In genomic region chr11:103998737-103999136, GRCm38 (mm10) we compare ENCODE assay signal across 26 mouse cellular contexts. TPM values are rescaled to one million over a fixed set of nuclear protein-coding genes. Genes with fewer than 3 reads are reported as not detected.
DNase-seq lines count a peak whose midpoint lies in the region; ATAC-seq and TF ChIP-seq lines count a peak whose summit lies in the region.
"Had no signal": no experiment of that assay in that cellular context is flagged by ENCODE, and none has a peak within 500 bp of the region (broad histone marks: within the 10 kb centered on the region; RNA-seq: fewer than 3 reads in every experiment).

No protein-coding gene starts in this region.

- no peak for TF ChIP-seq POLR2A in cerebellum, adult 2 months (IDR thresholded peaks at IDR 0.05; ENCODE audit: borderline replicate concordance, insufficient read depth, low read length)

- no peaks in the 10 kb centered on the region for H3K36me3 ChIP-seq in forebrain, embryonic 14.5 days (ENCODE audit: control insufficient read depth, insufficient read depth, low read length)
- H3K36me3 ChIP-seq: forebrain, embryonic 15.5 days; heart, embryonic 10.5 days; hindbrain, embryonic 13.5 days; kidney, embryonic 15.5 days; limb, embryonic 10.5 days; limb, embryonic 15.5 days had no signal

- 14% methylated on average over 5 of the region's 5 CpGs for WGBS in cerebellum, adult 2 months
- whole genome bisulfite sequencing in forebrain, embryonic 14.5 days: 69% methylated on average over 5 of the region's 5 CpGs

- H3K27me3 ChIP-seq in cerebellum, adult 2 months (ENCODE audit: control insufficient read depth, insufficient read depth, low read length): no peaks in the 10 kb centered on the region
- no peaks in the 10 kb centered on the region for H3K27me3 ChIP-seq in forebrain, embryonic 14.5 days (replicated peaks; ENCODE audit: control insufficient read depth, insufficient read depth, low read length)
- H3K27me3 ChIP-seq: forebrain, embryonic 15.5 days; hindbrain, embryonic 13.5 days; kidney, embryonic 15.5 days; limb, embryonic 15.5 days had no signal

- peak overlapping the region; percentile 41; the same call in 1 of the 2 replicates for H3K27ac ChIP-seq in cerebellum, adult 2 months (ENCODE audit: insufficient read depth, low read length)
- H3K27ac ChIP-seq in forebrain, embryonic 14.5 days (ENCODE audit: low read depth, low read length): no peak overlapping the region
- H3K27ac ChIP-seq: forebrain, embryonic 15.5 days; heart, embryonic 10.5 days; hindbrain, embryonic 13.5 days; kidney, embryonic 15.5 days; limb, embryonic 10.5 days; limb, embryonic 15.5 days; liver, embryonic 14.5 days had no signal

- no peak overlapping the region for H3K4me2 ChIP-seq in forebrain, embryonic 14.5 days (ENCODE audit: low read length)
- H3K4me2 ChIP-seq: forebrain, embryonic 15.5 days; hindbrain, embryonic 13.5 days; kidney, embryonic 15.5 days; limb, embryonic 15.5 days had no signal

- peak; percentile 33 for DNase-seq in retina, postnatal 1 day
- no peak for DNase-seq in retina, embryonic 14.5 days (ENCODE audit: low spot score)
- DNase-seq in cerebellum, adult 2 months: peak; percentile 59 to 74
- DNase-seq in cerebellum, postnatal 14 days: peak; percentile 37 to 53
- no peak for DNase-seq in right cerebral cortex, adult 2 months (ENCODE audit: low spot score in 2 of 2)
- DNase-seq in forebrain, embryonic 14.5 days (ENCODE audit: low spot score): no peak
- DNase-seq in urinary bladder, postnatal 14 days (ENCODE audit: low spot score): no peak
- DNase-seq: adrenal gland, postnatal 25 days; B cell, adult 2 months; gastrocnemius, postnatal 25 days; heart, adult 11 months; heart, postnatal 36 days; kidney, adult 11 months; kidney, postnatal 25 days; lung, adult 2 months; lung, postnatal 10 days; midbrain, embryonic 14.5 days; spleen, adult 18-20 months; thymus, postnatal 14 days had no signal

- no peak overlapping the region for H3K4me3 ChIP-seq in cerebellum, adult 2 months (replicated peaks; ENCODE audit: insufficient read depth, low read depth, low read length)
- no peak overlapping the region for H3K4me3 ChIP-seq in forebrain, embryonic 14.5 days (ENCODE audit: low read depth, low read length)
- H3K4me3 ChIP-seq: forebrain, embryonic 15.5 days; heart, embryonic 10.5 days; hindbrain, embryonic 13.5 days; kidney, embryonic 15.5 days; limb, embryonic 10.5 days; limb, embryonic 15.5 days had no signal

- H3K9ac ChIP-seq in forebrain, embryonic 14.5 days (ENCODE audit: low read length): no peak overlapping the region
- H3K9ac ChIP-seq: forebrain, embryonic 15.5 days; hindbrain, embryonic 13.5 days; kidney, embryonic 15.5 days; limb, embryonic 15.5 days; liver, embryonic 14.5 days had no signal

- peaks cover 7% of the 10 kb centered on the region for H3K4me1 ChIP-seq in cerebellum, adult 2 months (ENCODE audit: control insufficient read depth, insufficient read depth, low read length)
- H3K4me1 ChIP-seq in forebrain, embryonic 14.5 days (ENCODE audit: control insufficient read depth, insufficient read depth, low read length): no peaks in the 10 kb centered on the region
- H3K4me1 ChIP-seq: forebrain, embryonic 15.5 days; heart, embryonic 10.5 days; kidney, embryonic 15.5 days; limb, embryonic 10.5 days; limb, embryonic 15.5 days had no signal

- ATAC-seq in forebrain, embryonic 14.5 days: no peak
- ATAC-seq: forebrain, embryonic 15.5 days had no signal

- H3K9me3 ChIP-seq in forebrain, embryonic 14.5 days (replicated peaks; ENCODE audit: control insufficient read depth, low read length): no peaks in the 10 kb centered on the region
- H3K9me3 ChIP-seq: forebrain, embryonic 15.5 days; heart, embryonic 10.5 days; hindbrain, embryonic 13.5 days; kidney, embryonic 15.5 days; limb, embryonic 10.5 days; limb, embryonic 15.5 days had no signal

- no peak for TF ChIP-seq CTCF in cerebellum, adult 2 months (IDR thresholded peaks at IDR 0.05; ENCODE audit: borderline replicate concordance, insufficient read depth, low read depth, low read length)

RNA-seq across cellular contexts. Expression of gene Arf2, which starts 32.2 kb away (rescaled TPM):
- polyA plus RNA-seq in cerebellum, adult 2 months (2012; rRNA removed): 55.0 and 57.2 TPM in 2 replicates
- polyA plus RNA-seq in forebrain, embryonic 14.5 days (2014; fragmentation: Nextera tagmentation; extraction: Ambion mirVana): 176 and 193 TPM in 2 replicates

RNA-seq across cellular contexts. Expression of gene Nsf, which starts 44.9 kb away (rescaled TPM):
- polyA plus RNA-seq in cerebellum, adult 2 months (2012; rRNA removed): 472 and 511 TPM in 2 replicates
- polyA plus RNA-seq in forebrain, embryonic 14.5 days (2014; fragmentation: Nextera tagmentation; extraction: Ambion mirVana): 64.4 and 81.6 TPM in 2 replicates

Comparison
In these comparisons a context has a peak if more than half of its experiments do, and no peak if none do; other contexts are left out.
1. DNase-seq: peak in retina, postnatal 1 day (single experiment), cerebellum, adult 2 months (2 of 2) and cerebellum, postnatal 14 days (2 of 2); none in retina, embryonic 14.5 days (single experiment), right cerebral cortex, adult 2 months (0 of 2), forebrain, embryonic 14.5 days (single experiment) and urinary bladder, postnatal 14 days (single experiment).